Comparison of ENCODE assay signal across 9 mouse cellular contexts in the genomic region with DNA sequence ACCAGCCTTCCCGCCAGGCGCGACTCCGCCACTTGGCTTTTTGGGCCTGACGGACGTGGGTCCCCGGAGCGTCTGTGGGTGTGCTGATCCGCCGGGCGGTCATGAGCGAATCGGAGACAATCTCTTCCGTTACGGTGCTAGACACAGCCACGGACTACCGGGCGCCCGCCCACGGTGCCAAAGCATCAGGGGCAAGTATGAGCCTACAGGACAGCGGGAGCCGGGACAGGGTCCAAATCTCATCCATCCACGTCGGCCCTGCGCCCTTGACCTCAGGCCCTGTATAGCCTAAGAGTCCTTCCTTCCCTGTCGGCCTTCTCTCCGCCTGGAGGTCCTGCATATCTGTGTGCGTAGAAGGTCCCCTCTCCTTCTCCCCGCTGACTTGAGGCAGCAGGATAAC. TPM values are rescaled to one million over a fixed set of nuclear protein-coding genes. Genes with fewer than 3 reads are reported as not detected.
A peak's percentile ranks its signal among the peaks of the same experiment; 100 is the strongest.
DNase-seq lines count a peak whose midpoint lies in the region; ATAC-seq and TF ChIP-seq lines count a peak whose summit lies in the region.
"Had no signal": no experiment of that assay in that cellular context is flagged by ENCODE, and none has a peak within 500 bp of the region (broad histone marks: within the 10 kb centered on the region; RNA-seq: fewer than 3 reads in every experiment).

A gene (plus strand): TSS at position 301 of the 400 bp plus-strand sequence.

- peak within 1 kb of the TSS; percentile 48 for H3K4me2 ChIP-seq in kidney, embryonic 15.5 days
- H3K4me2 ChIP-seq in hindbrain, embryonic 16.5 days (ENCODE audit: low read length) = peak within 1 kb of the TSS; percentile 59
- peak within 1 kb of the TSS; percentile 49 for H3K4me2 ChIP-seq in midbrain, postnatal 0 days (ENCODE audit: low read depth, low read length, poor library complexity, severe bottlenecking)

- H3K9ac ChIP-seq in kidney, embryonic 15.5 days = no peak within 1 kb of the TSS
- peak within 1 kb of the TSS; percentile 24 for H3K9ac ChIP-seq in hindbrain, embryonic 16.5 days (ENCODE audit: low read depth, low read length)
- H3K9ac ChIP-seq in midbrain, postnatal 0 days (replicated peaks; ENCODE audit: low read length, poor library complexity, severe bottlenecking) = peak within 1 kb of the TSS; percentile 56

- ATAC-seq in kidney, embryonic 15.5 days (replicated peaks; ENCODE audit: low FRiP score) = no peak
- ATAC-seq in hindbrain, embryonic 16.5 days = no peak
- ATAC-seq in midbrain, postnatal 0 days (ENCODE audit: low FRiP score) = no peak

- H3K4me1 ChIP-seq in kidney, embryonic 15.5 days = no peaks in the 10 kb centered on the region
- H3K4me1 ChIP-seq in embryonic facial prominence, embryonic 10.5 days = no peaks in the 10 kb centered on the region
- H3K4me1 ChIP-seq in hindbrain, embryonic 16.5 days (ENCODE audit: control insufficient read depth, insufficient read depth, low read depth, low read length) = no peaks in the 10 kb centered on the region
- no peaks in the 10 kb centered on the region for H3K4me1 ChIP-seq in midbrain, postnatal 0 days (ENCODE audit: insufficient read depth, low read length)

- 45% methylated on average over 29 of the region's 29 CpGs for WGBS in kidney, embryonic 15.5 days
- WGBS in embryonic facial prominence, embryonic 10.5 days = 38% methylated on average over 29 of the region's 29 CpGs
- WGBS in hindbrain, embryonic 16.5 days = 42% methylated on average over 29 of the region's 29 CpGs
- 42% methylated on average over 29 of the region's 29 CpGs for WGBS in midbrain, postnatal 0 days

- H3K27me3 ChIP-seq in kidney, embryonic 15.5 days = no peaks in the 10 kb centered on the region
- H3K27me3 ChIP-seq in embryonic facial prominence, embryonic 10.5 days (replicated peaks; ENCODE audit: low read depth, poor library complexity, severe bottlenecking) = peaks cover 15% of the 10 kb centered on the region
- H3K27me3 ChIP-seq in hindbrain, embryonic 16.5 days (replicated peaks; ENCODE audit: control insufficient read depth, insufficient read depth, low read length) = no peaks in the 10 kb centered on the region
- no peaks in the 10 kb centered on the region for H3K27me3 ChIP-seq in midbrain, postnatal 0 days (ENCODE audit: insufficient read depth, low read length)

- no peak within 1 kb of the TSS for H3K27ac ChIP-seq in kidney, embryonic 15.5 days
- H3K27ac ChIP-seq in embryonic facial prominence, embryonic 10.5 days (replicated peaks) = no peak within 1 kb of the TSS
- no peak within 1 kb of the TSS for H3K27ac ChIP-seq in hindbrain, embryonic 16.5 days (ENCODE audit: low read depth, low read length)
- H3K27ac ChIP-seq in midbrain, postnatal 0 days (ENCODE audit: low read depth, low read length) = no peak within 1 kb of the TSS

- no peak for TF ChIP-seq CTCF in midbrain, postnatal 0 days (IDR thresholded peaks at IDR 0.05)

- peaks cover 35% of the 10 kb centered on the region for H3K36me3 ChIP-seq in kidney, embryonic 15.5 days
- peaks cover 59% of the 10 kb centered on the region for H3K36me3 ChIP-seq in embryonic facial prominence, embryonic 10.5 days (replicated peaks)
- peaks cover 35% of the 10 kb centered on the region for H3K36me3 ChIP-seq in hindbrain, embryonic 16.5 days (ENCODE audit: control insufficient read depth, insufficient read depth, low read length)
- H3K36me3 ChIP-seq in midbrain, postnatal 0 days (ENCODE audit: insufficient read depth, low read length) = peaks cover 11% of the 10 kb centered on the region; the same call in 1 of the 2 replicates

- DNase-seq in kidney, adult 9 months = no peak
- no peak for DNase-seq in embryonic facial prominence, embryonic 10.5 days (ENCODE audit: low spot score)
- no peak for DNase-seq in midbrain, postnatal 0 days (ENCODE audit: low spot score)
- no peak for DNase-seq in spleen, postnatal 36 days (ENCODE audit: low spot score in 2 of 2)
- no peak for DNase-seq in retina, embryonic 14.5 days (ENCODE audit: low spot score)
- DNase-seq in right cerebral cortex, postnatal 25 days = no peak
- DNase-seq: thymus, postnatal 36 days had no signal

- peak within 1 kb of the TSS; percentile 24 for H3K4me3 ChIP-seq in kidney, embryonic 15.5 days (replicated peaks)
- H3K4me3 ChIP-seq in embryonic facial prominence, embryonic 10.5 days = peak within 1 kb of the TSS; percentile 35
- peak within 1 kb of the TSS; percentile 39 for H3K4me3 ChIP-seq in hindbrain, embryonic 16.5 days (ENCODE audit: low read length)
- H3K4me3 ChIP-seq in midbrain, postnatal 0 days (ENCODE audit: low read depth, low read length) = peak within 1 kb of the TSS; percentile 36

- H3K9me3 ChIP-seq in kidney, embryonic 15.5 days (replicated peaks) = peaks cover 48% of the 10 kb centered on the region
- peaks cover 78% of the 10 kb centered on the region for H3K9me3 ChIP-seq in embryonic facial prominence, embryonic 10.5 days
- H3K9me3 ChIP-seq in hindbrain, embryonic 16.5 days (ENCODE audit: control insufficient read depth, low read length) = peaks cover 59% of the 10 kb centered on the region
- H3K9me3 ChIP-seq in midbrain, postnatal 0 days (ENCODE audit: low read length) = peaks cover 51% of the 10 kb centered on the region

RNA-seq across cellular contexts. Expression of the gene that starts here (rescaled TPM):
- polyA plus RNA-seq in kidney, embryonic 15.5 days (2015; fragmentation: Nextera tagmentation; extraction: Ambion mirVana) = not detected in 2 replicates
- polyA plus RNA-seq in embryonic facial prominence, embryonic 10.5 days (2016; fragmentation: Nextera tagmentation; extraction: Ambion mirVana) = not detected in 2 replicates
- 0.43 and 0.74 TPM in 2 replicates for polyA plus RNA-seq in hindbrain, embryonic 16.5 days (2015; fragmentation: Nextera tagmentation; extraction: Ambion mirVana)
- total RNA-seq in midbrain, postnatal 0 days (2014; rRNA removed) = 0.27 TPM in 1 of 2 replicates, not detected in the other
- 1.9 and 2.0 TPM in 2 replicates for polyA plus RNA-seq in midbrain, postnatal 0 days (2015; fragmentation: Nextera tagmentation; extraction: Ambion mirVana)
